Mouse (Mus musculus) testis, adult 2 months (tissue): ENCODE results near the gene Wdr46. TPM values are rescaled to one million over a fixed set of nuclear protein-coding genes. Genes with fewer than 3 reads are reported as not detected.
A peak's percentile ranks its signal among the peaks of the same experiment; 100 is the strongest.

ENCODE experiments used
- H3K27ac ChIP-seq: fragments of 200-500 bp; 2 replicates; pipeline ENCODE4 v1.5.1; 2012; ENCODE audit warnings: low read depth, low read length; ENCODE audit not compliant: control insufficient read depth, insufficient read depth
- H3K27me3 ChIP-seq: fragments of 200-500 bp; 2 replicates; pipeline ENCODE4 v1.6.1; 2012; ENCODE audit warnings: mild to moderate bottlenecking, low read length, moderate library complexity; ENCODE audit not compliant: control insufficient read depth, insufficient read depth
- H3K36me3 ChIP-seq: fragments of 200-500 bp; 2 replicates; pipeline ENCODE4 v1.6.1; 2012; ENCODE audit warnings: mild to moderate bottlenecking, low read length; ENCODE audit not compliant: control insufficient read depth, insufficient read depth
- H3K4me1 ChIP-seq: fragments of 200-500 bp; 2 replicates; pipeline ENCODE4 v1.6.1; 2012; ENCODE audit warnings: low read length; ENCODE audit not compliant: control insufficient read depth, insufficient read depth
- H3K4me3 ChIP-seq: fragments of 200-500 bp; 2 replicates; pipeline ENCODE4 v1.5.1; 2012; ENCODE audit warnings: low read depth, mild to moderate bottlenecking, low read length, moderate library complexity, mixed read lengths; ENCODE audit not compliant: control insufficient read depth
- CTCF ChIP-seq: fragments of 200-500 bp; IDR thresholded peaks from 2 replicates; pipeline ENCODE4 v1.5.1; 2012; ENCODE audit warnings: low read depth, mild to moderate bottlenecking, inconsistent platforms, low read length, moderate library complexity; ENCODE audit not compliant: control insufficient read depth, insufficient read depth, insufficient replicate concordance
- POLR2A ChIP-seq: fragments of 200-500 bp; IDR thresholded peaks from 2 replicates; pipeline ENCODE4 v1.6.1; 2012; ENCODE audit warnings: low read depth, mild to moderate bottlenecking, inconsistent platforms, low read length, moderate library complexity; ENCODE audit not compliant: control insufficient read depth
- polyA plus RNA-seq: library from polyadenylated mRNA; depleted of rRNA; stranded (reverse); fragments of >200 nt; gene quantifications from 2 replicates; pipeline ENCODE4 v1.2.3, GENCODE M21; 2012

The Wdr46 gene
- polyA plus RNA-seq, 1 experiment, result 25.4 TPM

GRCm38 (mm10) chr17:33968927-33969326 is 28.5 kb downstream of the Wdr46 start:
- H3K4me3 ChIP-seq, result no peak overlapping the region
- no peak overlapping the region for H3K27ac ChIP-seq

GRCm38 (mm10) chr17:33969394-33969793 is 28.9 kb downstream of the Wdr46 start:
- H3K4me3 ChIP-seq, result no peak overlapping the region
- no peaks in the 10 kb centered on the region for H3K27me3 ChIP-seq
- no peak overlapping the region for H3K27ac ChIP-seq
- H3K36me3 ChIP-seq, result no peaks in the 10 kb centered on the region
- TF ChIP-seq POLR2A (no peak), CTCF (peak; percentile 32; the same call in 1 of the 2 replicates)
- no peaks in the 10 kb centered on the region; the same call in none of the 2 replicates for H3K4me1 ChIP-seq

More at GRCm38 (mm10) chr17:33968927-33969326, 28.5 kb downstream of the Wdr46 start:
- TF ChIP-seq CTCF (no peak), POLR2A (no peak)
- H3K36me3 ChIP-seq, result no peaks in the 10 kb centered on the region
- no peaks in the 10 kb centered on the region; the same call in none of the 2 replicates for H3K4me1 ChIP-seq
- H3K27me3 ChIP-seq, result no peaks in the 10 kb centered on the region

GRCm38 (mm10) chr17:33972691-33973090 is 32.2 kb downstream of the Wdr46 start:
- Histone ChIP-seq H3K27ac (no peak overlapping the region), H3K4me3 (no peak overlapping the region), H3K36me3 (no peaks in the 10 kb centered on the region), H3K4me1 (peaks cover 1% of the 10 kb centered on the region), H3K27me3 (no peaks in the 10 kb centered on the region)
- TF ChIP-seq POLR2A (no peak), CTCF (no peak)

- H3K4me3 ChIP-seq, result no peak overlapping the region
- H3K27me3 ChIP-seq, result no peaks in the 10 kb centered on the region
- no peak for TF ChIP-seq POLR2A
- no peak for TF ChIP-seq CTCF
- H3K36me3 ChIP-seq, result no peaks in the 10 kb centered on the region
- peaks cover 5% of the 10 kb centered on the region for H3K4me1 ChIP-seq
- no peak overlapping the region for H3K27ac ChIP-seq
Measured at GRCm38 (mm10) chr17:33973572-33973971, 33.1 kb downstream of the Wdr46 start.

- Histone ChIP-seq H3K4me1 (peaks cover 5% of the 10 kb centered on the region), H3K27ac (no peak overlapping the region), H3K36me3 (no peaks in the 10 kb centered on the region), H3K4me3 (peak overlapping the region; percentile 35), H3K27me3 (no peaks in the 10 kb centered on the region)
- TF ChIP-seq CTCF, result no peak
- TF ChIP-seq POLR2A, result no peak
Measured at GRCm38 (mm10) chr17:33977861-33978557, 37.5 kb downstream of the Wdr46 start.

GRCm38 (mm10) chr17:33978631-33979031 is 38.2 kb downstream of the Wdr46 start:
- H3K27me3 ChIP-seq, result no peaks in the 10 kb centered on the region
- peaks cover 5% of the 10 kb centered on the region for H3K4me1 ChIP-seq
- no peaks in the 10 kb centered on the region for H3K36me3 ChIP-seq
- TF ChIP-seq POLR2A, result no peak
- no peak for TF ChIP-seq CTCF
- H3K4me3 ChIP-seq, result peak overlapping the region; percentile 35; the same call in 1 of the 2 replicates
- H3K27ac ChIP-seq, result no peak overlapping the region

GRCm38 (mm10) chr17:33979512-33980050 is 39.1 kb downstream of the Wdr46 start:
- Histone ChIP-seq H3K4me3 (no peak overlapping the region), H3K36me3 (no peaks in the 10 kb centered on the region), H3K4me1 (peaks cover 5% of the 10 kb centered on the region), H3K27me3 (no peaks in the 10 kb centered on the region), H3K27ac (no peak overlapping the region)
- no peak for TF ChIP-seq CTCF
- TF ChIP-seq POLR2A, result no peak
